Mouse (Mus musculus) liver, embryonic 12.5 days (tissue): ENCODE results near the gene Ncmap. TPM values are rescaled to one million over a fixed set of nuclear protein-coding genes. Genes with fewer than 3 reads are reported as not detected.

ENCODE experiments used
- ATAC-seq: fragments of 200-750 bp; cut with Nextera tagmentation; 2 replicates; pipeline ENCODE4 v1.8.0; 2017; ENCODE audit warnings: moderate number of reproducible peaks, mild to moderate bottlenecking, moderate library complexity
- H3K27ac ChIP-seq: fragments of 300-500 bp; sonication (generic); 2 replicates; pipeline ENCODE4 v1.5.1; 2016; ENCODE audit warnings: mild to moderate bottlenecking
- H3K27me3 ChIP-seq: fragments of 300-500 bp; sonication (generic); replicated peaks from 2 replicates; pipeline ENCODE4 v1.6.1; 2016; ENCODE audit warnings: mild to moderate bottlenecking, moderate library complexity
- H3K36me3 ChIP-seq: fragments of 300-500 bp; sonication (generic); 2 replicates; pipeline ENCODE4 v1.6.1; 2016; ENCODE audit warnings: mild to moderate bottlenecking, moderate library complexity
- H3K4me1 ChIP-seq: fragments of 300-500 bp; sonication (generic); 2 replicates; pipeline ENCODE4 v1.6.1; 2016
- H3K4me2 ChIP-seq: fragments of 300-500 bp; sonication (generic); 2 replicates; pipeline ENCODE4 v1.6.1; 2016; ENCODE audit warnings: mild to moderate bottlenecking, moderate library complexity
- H3K4me3 ChIP-seq: fragments of 300-500 bp; sonication (generic); 2 replicates; pipeline ENCODE4 v1.5.1; 2016; ENCODE audit warnings: mild to moderate bottlenecking, moderate library complexity
- H3K9ac ChIP-seq: fragments of 300-500 bp; sonication (generic); 2 replicates; pipeline ENCODE4 v1.6.1; 2016; ENCODE audit warnings: mild to moderate bottlenecking, moderate library complexity
- H3K9me3 ChIP-seq: fragments of 300-500 bp; sonication (generic); replicated peaks from 2 replicates; pipeline ENCODE4 v1.6.1; 2016; ENCODE audit warnings: mild to moderate bottlenecking, moderate library complexity
- WGBS: fragments of 180-500 bp; shearing (Covaris S2); methylation state at CpG from one replicate; pipeline ENCODE4 v1.1.7; 2016; ENCODE audit not compliant: insufficient replicate concordance; 5-methylcytosine and 5-hydroxymethylcytosine counted together
- polyA plus RNA-seq: library from polyadenylated mRNA; unstranded; fragments of >200 nt; fragmentation: Nextera tagmentation; extraction: Ambion mirVana; gene quantifications from 2 replicates; pipeline ENCODE4 v1.2.1, GENCODE M21; 2016

Ncmap gene
- polyA plus RNA-seq = 0.08 and 0.11 TPM in 2 replicates

- no peaks in the 10 kb centered on the region for H3K36me3 ChIP-seq
- peaks cover 75% of the 10 kb centered on the region for H3K27me3 ChIP-seq
- no peak within 1 kb of the TSS for H3K9ac ChIP-seq
- WGBS = 3% methylated on average over 29 of the region's 29 CpGs
- no peak for ATAC-seq
- H3K27ac ChIP-seq = no peak within 1 kb of the TSS
- H3K4me3 ChIP-seq = peak within 1 kb of the TSS; percentile 35
- peak within 1 kb of the TSS; percentile 63 for H3K4me2 ChIP-seq
- peaks cover 21% of the 10 kb centered on the region for H3K4me1 ChIP-seq
- no peaks in the 10 kb centered on the region for H3K9me3 ChIP-seq
These were observed at the start of gene Ncmap for GRCm38 (mm10) chr4:135397991-135398390. Ncmap (minus strand) TSS chr4:135398227.

GRCm38 (mm10) chr4:135442473-135442872 lies 44.4 kb upstream of the Ncmap start:
- H3K27me3 ChIP-seq = no peaks in the 10 kb centered on the region
- no peak overlapping the region for H3K9ac ChIP-seq
- peaks cover 47% of the 10 kb centered on the region for H3K4me1 ChIP-seq
- no peaks in the 10 kb centered on the region for H3K9me3 ChIP-seq
- H3K4me2 ChIP-seq = no peak overlapping the region
- no peaks in the 10 kb centered on the region for H3K36me3 ChIP-seq
- ATAC-seq = no peak
- H3K4me3 ChIP-seq = no peak overlapping the region
- no peak overlapping the region for H3K27ac ChIP-seq
- WGBS = 28% methylated on average over 5 of the region's 5 CpGs

GRCm38 (mm10) chr4:135439904-135440522 lies 42.0 kb upstream of the Ncmap start:
- no peaks in the 10 kb centered on the region for H3K9me3 ChIP-seq
- H3K4me2 ChIP-seq = peak overlapping the region; percentile 71
- peak; percentile 75 for ATAC-seq
- H3K4me1 ChIP-seq = peaks cover 64% of the 10 kb centered on the region
- peak overlapping the region; percentile 95 for H3K27ac ChIP-seq
- H3K9ac ChIP-seq = peak overlapping the region; percentile 57
- H3K4me3 ChIP-seq = peak overlapping the region; percentile 44; the same call in 1 of the 2 replicates
- no peaks in the 10 kb centered on the region for H3K36me3 ChIP-seq
- H3K27me3 ChIP-seq = no peaks in the 10 kb centered on the region
- WGBS = 12% methylated on average over 9 of the region's 9 CpGs

- H3K27me3 ChIP-seq = no peaks in the 10 kb centered on the region
- no peaks in the 10 kb centered on the region for H3K36me3 ChIP-seq
- WGBS = under 1% methylated on average over 15 of the region's 15 CpGs
- peak overlapping the region; percentile 44 for H3K4me3 ChIP-seq
- H3K9me3 ChIP-seq = no peaks in the 10 kb centered on the region
- ATAC-seq = peak; percentile 94
- H3K27ac ChIP-seq = peak overlapping the region; percentile 95
- peaks cover 71% of the 10 kb centered on the region for H3K4me1 ChIP-seq
- H3K9ac ChIP-seq = peak overlapping the region; percentile 57
- H3K4me2 ChIP-seq = peak overlapping the region; percentile 71
These were observed 41.2 kb upstream of the Ncmap start for GRCm38 (mm10) chr4:135439188-135439647.

- H3K9ac ChIP-seq = no peak overlapping the region
- peaks cover 71% of the 10 kb centered on the region for H3K4me1 ChIP-seq
- no peaks in the 10 kb centered on the region for H3K36me3 ChIP-seq
- no peak overlapping the region for H3K4me3 ChIP-seq
- peak overlapping the region; percentile 7; the same call in 1 of the 2 replicates for H3K27ac ChIP-seq
- no peak for ATAC-seq
- H3K4me2 ChIP-seq = no peak overlapping the region
- no peaks in the 10 kb centered on the region for H3K9me3 ChIP-seq
- H3K27me3 ChIP-seq = no peaks in the 10 kb centered on the region
These were observed 39.9 kb upstream of the Ncmap start for GRCm38 (mm10) chr4:135437924-135438323.

- no peak overlapping the region for H3K4me3 ChIP-seq
- peaks cover 72% of the 10 kb centered on the region for H3K4me1 ChIP-seq
- H3K36me3 ChIP-seq = no peaks in the 10 kb centered on the region
- WGBS = 33% methylated on average over 13 of the region's 13 CpGs
- no peaks in the 10 kb centered on the region for H3K27me3 ChIP-seq
- peak overlapping the region; percentile 10; the same call in 1 of the 2 replicates for H3K4me2 ChIP-seq
- no peak for ATAC-seq
- no peak overlapping the region for H3K27ac ChIP-seq
- H3K9me3 ChIP-seq = no peaks in the 10 kb centered on the region
- H3K9ac ChIP-seq = no peak overlapping the region; the same call in 1 of the 2 replicates
These were observed 38.3 kb upstream of the Ncmap start for GRCm38 (mm10) chr4:135436291-135436690.

- H3K4me1 ChIP-seq = peaks cover 72% of the 10 kb centered on the region
- no peaks in the 10 kb centered on the region for H3K27me3 ChIP-seq
- peak overlapping the region; percentile 91 for H3K27ac ChIP-seq
- ATAC-seq = no peak
- H3K9ac ChIP-seq = peak overlapping the region; percentile 88
- 38% methylated on average over 11 of the region's 11 CpGs for WGBS
- H3K36me3 ChIP-seq = no peaks in the 10 kb centered on the region
- H3K4me2 ChIP-seq = peak overlapping the region; percentile 98
- H3K9me3 ChIP-seq = no peaks in the 10 kb centered on the region
- H3K4me3 ChIP-seq = peak overlapping the region; percentile 76
These were observed 36.4 kb upstream of the Ncmap start for GRCm38 (mm10) chr4:135434395-135434789.

- H3K4me1 ChIP-seq = peaks cover 71% of the 10 kb centered on the region
- ATAC-seq = peak; percentile 89
- no peaks in the 10 kb centered on the region for H3K36me3 ChIP-seq
- H3K9me3 ChIP-seq = no peaks in the 10 kb centered on the region
- WGBS = under 1% methylated on average over 71 of the region's 79 CpGs
- peak within 1 kb of the TSS; percentile 88 for H3K9ac ChIP-seq
- H3K27ac ChIP-seq = peak within 1 kb of the TSS; percentile 91
- H3K4me2 ChIP-seq = peak within 1 kb of the TSS; percentile 98
- no peaks in the 10 kb centered on the region for H3K27me3 ChIP-seq
- peak within 1 kb of the TSS; percentile 76 for H3K4me3 ChIP-seq
These were observed 35.7 kb upstream of the Ncmap start, which contains the start of gene Rcan3 for GRCm38 (mm10) chr4:135433443-135434394. Rcan3 (minus strand) TSS chr4:135433853.

- Histone ChIP-seq H3K9ac (peak overlapping the region; percentile 88), H3K4me1 (peaks cover 65% of the 10 kb centered on the region), H3K9me3 (no peaks in the 10 kb centered on the region), H3K27me3 (no peaks in the 10 kb centered on the region), H3K36me3 (no peaks in the 10 kb centered on the region), H3K4me3 (peak overlapping the region; percentile 76), H3K4me2 (peak overlapping the region; percentile 98), H3K27ac (peak overlapping the region; percentile 91; the same call in 1 of the 2 replicates)
- no peak for ATAC-seq
- 16% methylated on average over 10 of the region's 10 CpGs for WGBS
These were observed 35.0 kb upstream of the Ncmap start for GRCm38 (mm10) chr4:135433086-135433442.

GRCm38 (mm10) chr4:135429990-135430760 lies 32.1 kb upstream of the Ncmap start:
- H3K9ac ChIP-seq = no peak overlapping the region
- H3K4me3 ChIP-seq = no peak overlapping the region
- no peak overlapping the region for H3K4me2 ChIP-seq
- no peaks in the 10 kb centered on the region for H3K27me3 ChIP-seq
- WGBS = 67% methylated on average over 8 of the region's 8 CpGs
- no peaks in the 10 kb centered on the region for H3K9me3 ChIP-seq
- no peak for ATAC-seq
- no peak overlapping the region for H3K27ac ChIP-seq
- H3K36me3 ChIP-seq = no peaks in the 10 kb centered on the region
- H3K4me1 ChIP-seq = peaks cover 42% of the 10 kb centered on the region

- Histone ChIP-seq H3K9me3 (no peaks in the 10 kb centered on the region), H3K4me1 (peaks cover 36% of the 10 kb centered on the region), H3K36me3 (peaks cover 4% of the 10 kb centered on the region; the same call in 1 of the 2 replicates), H3K4me2 (no peak overlapping the region), H3K27ac (no peak overlapping the region; the same call in 1 of the 2 replicates), H3K4me3 (no peak overlapping the region), H3K27me3 (no peaks in the 10 kb centered on the region), H3K9ac (no peak overlapping the region)
- WGBS = 51% methylated on average over 4 of the region's 4 CpGs
- no peak for ATAC-seq
These were observed 31.4 kb upstream of the Ncmap start for GRCm38 (mm10) chr4:135429383-135429782.
